Mouse (Mus musculus) spleen, adult 2 months (tissue): Measurements from ENCODE around the gene Trim50. TPM values are rescaled to one million over a fixed set of nuclear protein-coding genes. Genes with fewer than 3 reads are reported as not detected.

Source experiments
- DNase-seq, 2 experiments: peaks; one replicate each; pipeline versions ENCODE4 v3.0.0 to v3.0.0-alpha.2; 2012 to 2021; ENCODE audit warnings: low spot score in 2 of 2, low read depth in 1 of 2
- H3K27ac ChIP-seq: fragments of 200-500 bp; 2 replicates; pipeline ENCODE4 v1.5.1; 2012; ENCODE audit warnings: low read length, inconsistent platforms; ENCODE audit not compliant: insufficient read depth
- H3K27me3 ChIP-seq: fragments of 200-500 bp; 2 replicates; pipeline ENCODE4 v1.6.1; 2012; ENCODE audit warnings: mild to moderate bottlenecking, moderate library complexity, low read length, inconsistent platforms; ENCODE audit not compliant: control insufficient read depth, insufficient read depth
- H3K36me3 ChIP-seq: fragments of 200-500 bp; 2 replicates; pipeline ENCODE4 v1.6.1; 2012; ENCODE audit warnings: mild to moderate bottlenecking, low read length, inconsistent platforms; ENCODE audit not compliant: control insufficient read depth, insufficient read depth
- H3K4me1 ChIP-seq: fragments of 200-500 bp; 2 replicates; pipeline ENCODE4 v1.6.1; 2011; ENCODE audit warnings: inconsistent platforms; ENCODE audit not compliant: control insufficient read depth, insufficient read depth, insufficient read length
- H3K4me3 ChIP-seq: fragments of 200-500 bp; 2 replicates; pipeline ENCODE4 v1.5.1; 2011; ENCODE audit warnings: mild to moderate bottlenecking, inconsistent platforms; ENCODE audit not compliant: insufficient read depth, insufficient read length; ENCODE audit errors: extremely low read depth
- CTCF ChIP-seq: fragments of 200-500 bp; IDR thresholded peaks from 2 replicates; pipeline ENCODE4 v1.5.1; 2011; ENCODE audit warnings: mild to moderate bottlenecking, inconsistent platforms; ENCODE audit not compliant: insufficient read depth, insufficient read length, insufficient replicate concordance; ENCODE audit errors: extremely low read depth
- POLR2A ChIP-seq: fragments of 200-500 bp; IDR thresholded peaks from 2 replicates; pipeline ENCODE4 v1.6.1; 2011; ENCODE audit warnings: low read depth, low read length, inconsistent platforms
- WGBS: fragments of 180-500 bp; shearing (Covaris S2); methylation state at CpG from one replicate; pipeline ENCODE4 v1.1.7; 2018; 5-methylcytosine and 5-hydroxymethylcytosine counted together
- polyA plus RNA-seq: library from polyadenylated mRNA; depleted of rRNA; stranded (reverse); fragments of >200 nt; gene quantifications from 2 replicates; pipeline ENCODE4 v1.2.3, GENCODE M21; 2012; rRNA removed

Trim50 gene
- polyA plus RNA-seq: 0.31 and 0.55 TPM in 2 replicates

- H3K27me3 ChIP-seq: no peaks in the 10 kb centered on the region; the same call in 1 of the 2 replicates
- H3K4me1 ChIP-seq: no peaks in the 10 kb centered on the region
- H3K36me3 ChIP-seq: no peaks in the 10 kb centered on the region
- no peak for DNase-seq
- no peak within 1 kb of the TSS for H3K27ac ChIP-seq
- WGBS: 78% methylated on average over 9 of the region's 9 CpGs
- TF ChIP-seq CTCF: no peak
- no peak for TF ChIP-seq POLR2A
- no peak within 1 kb of the TSS for H3K4me3 ChIP-seq
Observed at GRCm38 (mm10) chr5:135352995-135353394, at the start of gene Trim50. Gene Trim50, plus strand, starts transcription at chr5:135353295.

GRCm38 (mm10) chr5:135306321-135306965 lies 46.7 kb upstream of the Trim50 start:
- WGBS: 54% methylated on average over 10 of the region's 10 CpGs
- Histone ChIP-seq H3K4me3 (no peak overlapping the region), H3K27me3 (no peaks in the 10 kb centered on the region), H3K27ac (no peak overlapping the region), H3K36me3 (no peaks in the 10 kb centered on the region), H3K4me1 (no peaks in the 10 kb centered on the region)
- DNase-seq: no peak
- TF ChIP-seq CTCF (no peak), POLR2A (no peak)

DNA sequence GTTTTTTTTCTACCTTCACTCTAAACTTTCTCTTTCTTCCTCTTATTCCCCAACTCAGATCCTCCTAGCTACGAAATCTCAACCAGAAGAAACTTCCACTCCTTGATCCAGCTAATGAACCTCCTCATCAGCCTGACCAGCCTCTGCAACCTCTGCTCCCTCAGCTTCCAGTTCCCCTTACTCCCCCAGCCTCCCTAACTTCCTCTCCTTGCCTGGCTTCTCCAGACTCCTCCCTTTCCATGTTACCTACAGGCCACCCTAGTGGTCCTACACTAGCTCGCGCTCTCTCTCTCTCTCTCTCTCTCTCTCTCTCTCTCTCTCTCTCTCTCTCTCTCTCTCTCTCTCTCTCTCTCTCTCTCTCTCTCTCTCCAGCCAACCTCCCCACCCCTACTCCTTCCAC lies 36.9 kb upstream of the Trim50 start:
- H3K27me3 ChIP-seq: no peaks in the 10 kb centered on the region
- TF ChIP-seq CTCF (no peak), POLR2A (no peak)
- no peak for DNase-seq
- H3K27ac ChIP-seq: no peak overlapping the region
- no peak overlapping the region for H3K4me3 ChIP-seq
- 78% methylated on average over 3 of the region's 3 CpGs for WGBS
- no peaks in the 10 kb centered on the region for H3K36me3 ChIP-seq
- H3K4me1 ChIP-seq: no peaks in the 10 kb centered on the region

- Histone ChIP-seq H3K4me1 (no peaks in the 10 kb centered on the region), H3K27me3 (no peaks in the 10 kb centered on the region), H3K36me3 (no peaks in the 10 kb centered on the region), H3K4me3 (no peak overlapping the region), H3K27ac (no peak overlapping the region)
- no peak for DNase-seq
- WGBS: 72% methylated on average over 2 of the region's 2 CpGs
- TF ChIP-seq CTCF: no peak
- no peak for TF ChIP-seq POLR2A
Observed at GRCm38 (mm10) chr5:135319856-135320255, 33.2 kb upstream of the Trim50 start.

DNA sequence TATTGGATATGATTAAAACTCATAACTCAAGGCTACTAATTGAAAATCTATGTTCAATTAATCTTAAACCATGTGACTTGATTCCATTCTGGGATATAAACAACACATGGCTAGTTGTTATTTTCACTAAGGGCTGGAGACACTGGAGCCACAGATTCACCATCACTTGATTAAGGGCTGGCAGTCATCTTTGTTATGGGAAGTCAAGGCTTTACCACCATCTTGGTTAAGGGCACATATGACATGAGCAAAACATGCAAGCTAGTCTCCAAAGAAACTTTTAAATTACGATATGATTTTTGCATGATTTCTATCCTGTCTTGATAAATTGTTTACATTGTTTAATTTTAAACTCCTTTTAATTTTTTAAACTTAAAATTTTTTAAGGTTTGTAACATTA lies 30.9 kb upstream of the Trim50 start:
- Histone ChIP-seq H3K4me3 (no peak overlapping the region), H3K27ac (no peak overlapping the region), H3K27me3 (no peaks in the 10 kb centered on the region), H3K4me1 (no peaks in the 10 kb centered on the region), H3K36me3 (no peaks in the 10 kb centered on the region)
- WGBS: 84% methylated on average over 1 of the region's 1 CpGs
- no peak for TF ChIP-seq POLR2A
- TF ChIP-seq CTCF: no peak
- DNase-seq: no peak

DNA sequence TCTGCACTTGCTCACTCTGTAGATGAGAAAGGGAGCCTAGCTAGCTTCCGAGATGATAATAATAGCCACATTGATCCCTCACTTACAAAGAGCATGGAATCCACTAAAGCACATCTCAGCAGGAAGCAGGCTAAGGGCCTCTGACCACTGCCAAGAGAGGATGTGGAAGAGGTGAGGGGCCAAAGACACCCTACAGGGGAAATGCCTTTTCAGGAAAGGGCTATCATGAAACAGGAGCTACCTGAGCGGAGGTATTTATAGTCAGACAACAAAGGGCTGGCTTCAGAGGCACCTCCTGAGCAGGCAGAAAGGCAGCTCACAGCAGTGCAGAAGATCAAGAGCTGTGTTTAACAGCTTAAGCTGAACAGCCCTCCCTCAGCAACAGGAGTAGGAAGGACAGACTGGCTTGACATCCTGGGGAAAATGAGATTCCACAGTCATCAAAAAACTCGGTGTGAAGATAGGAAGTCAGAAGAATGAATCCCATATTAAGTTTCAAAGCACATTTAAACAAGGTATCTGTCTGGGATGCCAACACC lies 26.9 kb upstream of the Trim50 start:
- TF ChIP-seq POLR2A (no peak), CTCF (no peak)
- 59% methylated on average over 3 of the region's 3 CpGs for WGBS
- H3K36me3 ChIP-seq: no peaks in the 10 kb centered on the region
- H3K27me3 ChIP-seq: no peaks in the 10 kb centered on the region
- no peak overlapping the region for H3K27ac ChIP-seq
- H3K4me3 ChIP-seq: no peak overlapping the region
- no peak for DNase-seq
- H3K4me1 ChIP-seq: no peaks in the 10 kb centered on the region

GRCm38 (mm10) chr5:135329471-135329870 lies 23.6 kb upstream of the Trim50 start:
- 81% methylated on average over 4 of the region's 4 CpGs for WGBS
- TF ChIP-seq POLR2A (no peak), CTCF (no peak)

More at GRCm38 (mm10) chr5:135329471-135329870, 23.6 kb upstream of the Trim50 start:
- Histone ChIP-seq H3K27me3 (no peaks in the 10 kb centered on the region), H3K4me3 (no peak overlapping the region), H3K36me3 (no peaks in the 10 kb centered on the region), H3K4me1 (no peaks in the 10 kb centered on the region), H3K27ac (no peak overlapping the region)
- no peak for DNase-seq
